Mouse (Mus musculus) skeletal muscle tissue, postnatal 0 days (tissue): ENCODE data around the gene Ints7. TPM values are rescaled to one million over a fixed set of nuclear protein-coding genes. Genes with fewer than 3 reads are reported as not detected.

ENCODE experiments used
- polyA plus RNA-seq: library from polyadenylated mRNA; unstranded; fragments of >200 nt; fragmentation: Nextera tagmentation; extraction: Ambion mirVana; gene quantifications from 2 replicates; pipeline ENCODE4 v1.2.1, GENCODE M21; 2015

Gene Ints7
- 13.3 and 14.6 TPM in 2 replicates for polyA plus RNA-seq

DNA sequence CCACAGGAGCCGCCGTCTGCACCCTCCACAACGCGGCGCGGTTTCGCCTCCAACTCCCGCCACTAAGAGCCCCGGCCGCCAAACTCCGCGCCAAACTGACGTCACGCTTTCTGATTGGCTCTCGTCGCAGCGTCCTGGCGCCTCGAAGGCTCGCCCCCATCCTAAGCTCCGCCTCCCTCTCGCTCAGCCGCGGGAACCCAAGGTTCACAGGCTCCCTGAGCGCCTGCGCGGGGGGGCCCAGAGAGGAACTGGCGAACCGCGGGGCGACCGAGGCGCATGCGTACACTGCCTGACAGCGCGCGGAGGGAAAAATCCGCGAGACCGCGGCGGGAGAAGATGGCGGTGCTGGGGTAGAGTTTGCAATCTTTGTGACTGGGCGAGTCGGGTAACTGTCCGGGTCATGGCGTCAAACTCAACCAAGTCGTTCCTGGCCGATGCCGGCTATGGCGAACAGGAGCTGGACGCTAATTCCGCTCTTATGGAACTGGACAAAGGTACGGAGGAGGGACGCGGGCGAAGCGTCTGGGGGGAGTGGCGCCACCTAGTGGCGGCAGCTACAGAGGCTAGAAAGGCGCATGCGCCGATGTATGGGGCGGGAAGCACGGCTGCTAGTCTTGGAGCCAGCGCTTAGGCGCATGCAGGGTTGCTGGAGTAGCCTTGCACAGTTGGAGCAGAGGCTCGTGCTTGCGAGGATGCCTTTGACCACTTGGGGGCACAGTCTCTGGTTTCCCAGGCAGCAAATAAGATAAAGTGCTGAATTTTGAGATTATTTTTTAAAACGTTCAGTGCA is at the start of gene Ints7, which contains the start of gene Dtl:
Ints7 (plus strand) TSS at position 179 of the 790 bp plus-strand sequence.
Dtl (minus strand) TSS at position 87 of the 790 bp plus-strand sequence.

Other genes with a start within 250 kb of the Ints7 start
- gene Tmem206, start 249.7 kb upstream of the Ints7 start, polyA plus RNA-seq = 6.9 and 8.4 TPM in 2 replicates
- 23.1 and 27.9 TPM in 2 replicates for gene Ppp2r5a, start 172.4 kb upstream of the Ints7 start, polyA plus RNA-seq
- gene Dtl, start 92 bp upstream of the Ints7 start, polyA plus RNA-seq = 8.4 and 8.6 TPM in 2 replicates
- 24.4 and 29.4 TPM in 2 replicates for gene Lpgat1, start 142.2 kb downstream of the Ints7 start, polyA plus RNA-seq
- gene Nek2, start 245.8 kb downstream of the Ints7 start, polyA plus RNA-seq = 7.0 and 7.5 TPM in 2 replicates